Mouse (Mus musculus): Measurements from ENCODE around the gene Cryzl1. TPM values are rescaled to one million over a fixed set of nuclear protein-coding genes. Genes with fewer than 3 reads are reported as not detected.
A peak's percentile ranks its signal among the peaks of the same experiment; 100 is the strongest.

The Cryzl1 gene
- polyA plus RNA-seq, 1 experiment from 2014 or later, result 59.3 TPM

GRCm38 (mm10) chr16:91761761-91762160 lies 33.0 kb upstream of the Cryzl1 start:
- Histone ChIP-seq H3K4me2 (replicated peaks; ENCODE audit: low read depth, low read length) (no peak overlapping the region), H3K27me3 (replicated peaks; ENCODE audit: insufficient read depth, low read length) (no peaks in the 10 kb centered on the region), H3K4me3 (ENCODE audit: low read depth, low read length) (no peak overlapping the region), H3K9me3 (ENCODE audit: low read length) (no peaks in the 10 kb centered on the region), H3K9ac (replicated peaks; ENCODE audit: low read depth) (no peak overlapping the region), H3K4me1 (ENCODE audit: insufficient read depth, low read depth, low read length) (peaks cover 4% of the 10 kb centered on the region), H3K36me3 (ENCODE audit: insufficient read depth, low read length) (no peaks in the 10 kb centered on the region), H3K27ac (ENCODE audit: low read length) (no peak overlapping the region)
- DNase-seq (ENCODE audit: low spot score) (peak; percentile 42), ATAC-seq (no peak; the same call in 1 of the 2 replicates)
- WGBS, result 39% methylated on average over 3 of the region's 3 CpGs
- TF ChIP-seq CTCF (IDR thresholded peaks at IDR 0.05), result no peak
- no peak for TF ChIP-seq EP300 (IDR thresholded peaks at IDR 0.05)

- TF ChIP-seq EP300 (IDR thresholded peaks at IDR 0.05) (no peak), CTCF (IDR thresholded peaks at IDR 0.05) (no peak)
- Histone ChIP-seq H3K9me3 (ENCODE audit: low read length) (no peaks in the 10 kb centered on the region), H3K9ac (replicated peaks; ENCODE audit: low read depth) (no peak overlapping the region), H3K27me3 (replicated peaks; ENCODE audit: insufficient read depth, low read length) (no peaks in the 10 kb centered on the region), H3K27ac (ENCODE audit: low read length) (no peak overlapping the region), H3K4me1 (ENCODE audit: insufficient read depth, low read depth, low read length) (peaks cover 4% of the 10 kb centered on the region), H3K4me3 (ENCODE audit: low read depth, low read length) (no peak overlapping the region), H3K4me2 (replicated peaks; ENCODE audit: low read depth, low read length) (no peak overlapping the region), H3K36me3 (ENCODE audit: insufficient read depth, low read length) (no peaks in the 10 kb centered on the region)
- 76% methylated on average over 9 of the region's 9 CpGs for WGBS
- DNase-seq (ENCODE audit: low spot score) (no peak), ATAC-seq (no peak)
These were observed 32.4 kb upstream of the Cryzl1 start for GRCm38 (mm10) chr16:91761202-91761601.

DNA sequence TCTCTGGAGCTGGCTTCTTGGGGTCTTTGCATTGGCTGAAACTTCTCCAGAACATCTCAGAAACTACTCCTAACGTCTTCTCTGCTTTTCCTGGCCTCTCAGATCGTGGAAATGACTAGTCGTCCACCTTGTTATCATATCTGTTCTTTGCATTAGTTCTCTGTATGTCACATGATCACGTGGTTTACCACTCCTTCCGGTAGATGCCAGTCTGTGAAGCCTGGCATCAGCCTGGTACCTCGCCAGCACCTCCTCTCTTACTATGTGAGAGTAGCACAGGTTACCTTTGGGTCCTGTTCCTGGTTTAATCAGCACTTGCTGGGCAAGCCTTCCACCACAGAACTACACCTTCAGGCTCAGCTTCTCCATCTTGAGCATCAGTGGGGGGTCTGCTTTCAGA lies 26.2 kb upstream of the Cryzl1 start:
- H3K4me2 ChIP-seq (replicated peaks; ENCODE audit: low read depth, low read length), result no peak overlapping the region
- WGBS, result 91% methylated on average over 6 of the region's 6 CpGs
- no peak overlapping the region for H3K27ac ChIP-seq (ENCODE audit: low read length)
- H3K36me3 ChIP-seq (ENCODE audit: insufficient read depth, low read length), result no peaks in the 10 kb centered on the region
- H3K4me1 ChIP-seq (ENCODE audit: insufficient read depth, low read depth, low read length), result no peaks in the 10 kb centered on the region
- H3K9ac ChIP-seq (replicated peaks; ENCODE audit: low read depth), result no peak overlapping the region
- H3K4me3 ChIP-seq (ENCODE audit: low read depth, low read length), result no peak overlapping the region
- H3K9me3 ChIP-seq (ENCODE audit: low read length), result no peaks in the 10 kb centered on the region
- no peak for TF ChIP-seq CTCF (IDR thresholded peaks at IDR 0.05)
- no peak for TF ChIP-seq EP300 (IDR thresholded peaks at IDR 0.05)
- no peaks in the 10 kb centered on the region for H3K27me3 ChIP-seq (replicated peaks; ENCODE audit: insufficient read depth, low read length)
- DNase-seq (ENCODE audit: low spot score) (no peak), ATAC-seq (no peak)

GRCm38 (mm10) chr16:91753611-91754010 lies 24.8 kb upstream of the Cryzl1 start:
- WGBS, result 69% methylated on average over 4 of the region's 4 CpGs
- no peak for ATAC-seq
- Histone ChIP-seq H3K9ac (replicated peaks; ENCODE audit: low read depth) (no peak overlapping the region), H3K4me2 (replicated peaks; ENCODE audit: low read depth, low read length) (no peak overlapping the region), H3K27me3 (replicated peaks; ENCODE audit: insufficient read depth, low read length) (no peaks in the 10 kb centered on the region), H3K4me1 (ENCODE audit: insufficient read depth, low read depth, low read length) (no peaks in the 10 kb centered on the region), H3K4me3 (ENCODE audit: low read depth, low read length) (no peak overlapping the region), H3K27ac (ENCODE audit: low read length) (no peak overlapping the region), H3K36me3 (ENCODE audit: insufficient read depth, low read length) (no peaks in the 10 kb centered on the region), H3K9me3 (ENCODE audit: low read length) (no peaks in the 10 kb centered on the region)
- no peak for DNase-seq (ENCODE audit: low spot score)
- TF ChIP-seq EP300 (IDR thresholded peaks at IDR 0.05), result no peak
- TF ChIP-seq CTCF (IDR thresholded peaks at IDR 0.05), result no peak

DNA sequence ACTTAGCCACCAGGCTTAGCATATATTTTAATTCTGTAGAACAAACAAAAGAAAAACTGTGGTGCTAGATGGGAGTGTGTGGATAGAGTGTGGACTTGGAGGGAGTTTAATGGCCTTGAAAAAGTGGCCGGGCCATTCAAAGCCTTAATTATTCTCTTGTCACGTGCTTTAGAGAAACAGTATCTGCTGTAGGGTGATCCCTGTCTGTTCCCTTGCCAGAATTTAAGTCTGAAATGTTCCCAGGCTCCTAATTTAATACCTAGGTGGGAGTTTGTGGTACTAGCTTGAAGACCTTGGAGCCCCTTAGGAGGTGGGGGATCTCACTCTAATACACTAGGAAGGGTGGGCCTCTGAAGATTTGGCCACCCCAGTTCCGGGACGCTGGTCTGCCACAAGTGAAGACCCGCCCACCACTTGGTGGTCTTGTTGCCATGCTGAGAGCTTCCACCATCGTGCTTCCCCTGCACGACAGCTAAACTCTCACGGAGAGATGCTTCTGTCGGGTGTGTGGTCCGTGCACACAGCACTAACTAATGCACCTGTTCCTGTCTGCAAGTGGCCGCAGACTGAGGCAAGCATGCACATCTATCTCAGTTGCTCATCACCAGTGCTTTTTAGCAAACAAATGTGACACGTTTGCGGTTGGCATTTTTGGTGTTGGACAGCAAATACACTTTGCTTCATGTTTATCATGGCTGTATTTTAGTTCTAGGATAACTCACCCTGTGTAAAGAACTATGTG lies 23.0 kb upstream of the Cryzl1 start:
- H3K9me3 ChIP-seq (ENCODE audit: low read length), result no peaks in the 10 kb centered on the region
- DNase-seq (ENCODE audit: low spot score) (no peak), ATAC-seq (no peak)
- H3K4me2 ChIP-seq (replicated peaks; ENCODE audit: low read depth, low read length), result no peak overlapping the region
- 77% methylated on average over 13 of the region's 13 CpGs for WGBS
- no peak overlapping the region for H3K27ac ChIP-seq (ENCODE audit: low read length)
- H3K27me3 ChIP-seq (replicated peaks; ENCODE audit: insufficient read depth, low read length), result no peaks in the 10 kb centered on the region
- no peaks in the 10 kb centered on the region for H3K4me1 ChIP-seq (ENCODE audit: insufficient read depth, low read depth, low read length)
- H3K9ac ChIP-seq (replicated peaks; ENCODE audit: low read depth), result no peak overlapping the region
- no peak for TF ChIP-seq CTCF (IDR thresholded peaks at IDR 0.05)
- TF ChIP-seq EP300 (IDR thresholded peaks at IDR 0.05), result no peak
- no peak overlapping the region for H3K4me3 ChIP-seq (ENCODE audit: low read depth, low read length)
- no peaks in the 10 kb centered on the region for H3K36me3 ChIP-seq (ENCODE audit: insufficient read depth, low read length)

DNA sequence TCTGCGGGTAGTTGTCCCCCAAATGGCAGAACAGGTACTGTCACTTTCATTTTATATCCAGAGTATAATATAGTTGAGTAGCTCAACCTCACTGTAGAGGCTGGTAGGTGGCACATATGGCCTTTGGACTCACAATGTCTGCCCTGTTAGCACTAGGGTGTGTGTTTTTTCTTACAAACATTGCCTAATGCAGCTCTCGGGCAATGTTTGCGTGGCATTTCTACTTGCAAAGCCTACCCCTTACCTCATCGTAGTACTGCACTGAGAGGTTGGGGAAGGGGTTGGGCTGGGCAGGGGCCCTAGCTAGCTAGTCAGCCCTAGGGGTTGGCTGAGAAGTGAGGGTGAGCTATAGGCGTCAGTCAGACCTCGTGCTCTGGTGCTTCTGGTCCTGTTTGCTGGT lies 18.8 kb upstream of the Cryzl1 start:
- H3K4me2 ChIP-seq (replicated peaks; ENCODE audit: low read depth, low read length), result no peak overlapping the region
- no peaks in the 10 kb centered on the region for H3K36me3 ChIP-seq (ENCODE audit: insufficient read depth, low read length)
- DNase-seq (ENCODE audit: low spot score) (no peak), ATAC-seq (peak; percentile 57)
- 70% methylated on average over 6 of the region's 6 CpGs for WGBS
- no peak overlapping the region for H3K27ac ChIP-seq (ENCODE audit: low read length)
- H3K9me3 ChIP-seq (ENCODE audit: low read length), result no peaks in the 10 kb centered on the region
- no peaks in the 10 kb centered on the region for H3K4me1 ChIP-seq (ENCODE audit: insufficient read depth, low read depth, low read length)
- no peak overlapping the region for H3K4me3 ChIP-seq (ENCODE audit: low read depth, low read length)
- no peak overlapping the region for H3K9ac ChIP-seq (replicated peaks; ENCODE audit: low read depth)
- TF ChIP-seq CTCF (IDR thresholded peaks at IDR 0.05) (no peak), EP300 (IDR thresholded peaks at IDR 0.05) (no peak)
- H3K27me3 ChIP-seq (replicated peaks; ENCODE audit: insufficient read depth, low read length), result no peaks in the 10 kb centered on the region
